Mouse (Mus musculus) cerebellum, postnatal 36 days (tissue): ENCODE results near the gene Clcn2.

Experiments
- DNase-seq, 2 experiments: peaks; one replicate each; pipeline ENCODE4 v3.0.0; 2021 to 2022; ENCODE audit warnings: mixed read lengths in 2 of 2

Gene Clcn2

DNA sequence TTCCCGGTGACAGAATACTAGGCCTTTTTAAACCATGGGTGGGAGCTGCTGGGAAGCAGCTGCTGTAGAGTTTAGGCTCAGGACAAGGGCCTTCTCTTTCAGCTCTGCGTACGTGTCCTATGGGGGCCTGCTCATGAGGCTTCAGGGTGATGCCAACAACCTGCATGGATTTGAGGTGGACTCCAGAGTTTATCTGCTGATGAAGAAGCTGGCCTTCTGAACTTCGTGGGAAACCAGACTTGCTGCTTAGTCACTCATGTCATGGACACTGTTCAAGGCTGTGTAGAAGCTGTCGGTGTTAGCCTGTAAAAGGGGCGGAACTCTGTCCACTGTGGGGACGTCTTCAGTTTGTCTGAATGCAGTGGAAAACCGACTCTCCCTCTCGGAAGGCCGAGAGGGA lies 4.3 kb upstream of the Clcn2 start:
- no peak for DNase-seq

- DNase-seq: no peak
Observed at GRCm38 (mm10) chr16:20717978-20718670, 578 bp upstream of the Clcn2 start.

DNA sequence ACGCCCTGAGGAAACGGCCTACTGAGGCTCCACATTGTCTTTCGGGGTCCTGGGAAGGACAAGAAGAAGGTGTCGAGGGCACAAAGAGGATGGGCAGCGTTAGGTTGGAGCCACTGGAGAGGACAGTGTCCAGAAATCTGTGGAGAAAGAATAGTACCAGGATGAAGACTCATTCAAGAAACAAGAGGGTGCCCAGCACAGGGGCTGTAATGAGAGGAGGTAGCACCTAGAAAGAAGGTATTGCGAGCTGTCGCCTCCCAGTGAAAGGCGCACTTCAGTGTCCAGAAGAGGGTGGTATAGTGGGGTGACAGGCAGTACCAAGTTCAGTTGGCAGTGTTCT lies 735 bp downstream of the Clcn2 start:
- DNase-seq: no peak

DNA sequence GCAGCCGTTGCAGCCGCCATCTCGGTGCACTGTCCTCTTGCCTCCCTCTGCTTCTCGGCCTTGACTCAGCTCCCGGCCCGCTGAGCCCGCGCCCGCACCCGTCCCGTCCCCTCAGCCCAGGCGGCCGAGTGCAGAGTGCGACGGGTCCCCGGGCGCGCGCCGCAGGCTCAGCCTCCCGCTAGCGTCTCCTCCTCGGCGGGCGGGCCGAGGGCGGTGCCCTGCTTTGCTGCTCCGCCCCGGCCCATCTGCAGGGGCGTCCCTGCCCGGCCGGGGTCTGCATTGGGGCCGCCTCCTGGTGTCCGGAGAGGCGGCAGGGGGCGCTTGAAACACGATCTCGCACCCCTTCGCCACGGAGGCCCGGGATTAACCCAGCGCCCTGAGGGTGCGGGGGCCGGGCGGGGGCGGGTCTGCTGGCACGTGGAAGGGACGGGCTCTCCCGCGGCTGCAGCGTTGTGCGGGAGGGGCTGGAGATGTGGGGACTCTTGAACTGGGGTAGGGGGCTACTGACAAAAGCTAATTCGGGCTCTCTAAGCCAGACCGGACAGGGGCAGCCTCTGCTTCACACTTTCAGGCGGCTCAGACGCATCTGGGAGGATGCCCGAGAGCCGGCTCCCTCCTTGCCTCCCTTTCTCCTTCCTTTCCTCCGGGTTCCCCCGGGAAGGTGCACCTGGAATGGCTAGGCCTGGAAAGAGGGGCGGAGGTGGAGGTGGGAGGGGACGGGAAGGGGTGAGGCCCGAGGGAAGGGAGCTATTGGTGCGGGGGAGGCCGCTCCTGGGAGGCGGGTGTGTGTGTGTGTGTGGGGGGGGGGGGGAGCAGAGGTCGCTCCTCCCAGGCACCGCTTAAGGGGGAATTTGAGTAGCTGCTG lies 1.3 kb downstream of the Clcn2 start:
- DNase-seq: peak; percentile 69 to 75

DNA sequence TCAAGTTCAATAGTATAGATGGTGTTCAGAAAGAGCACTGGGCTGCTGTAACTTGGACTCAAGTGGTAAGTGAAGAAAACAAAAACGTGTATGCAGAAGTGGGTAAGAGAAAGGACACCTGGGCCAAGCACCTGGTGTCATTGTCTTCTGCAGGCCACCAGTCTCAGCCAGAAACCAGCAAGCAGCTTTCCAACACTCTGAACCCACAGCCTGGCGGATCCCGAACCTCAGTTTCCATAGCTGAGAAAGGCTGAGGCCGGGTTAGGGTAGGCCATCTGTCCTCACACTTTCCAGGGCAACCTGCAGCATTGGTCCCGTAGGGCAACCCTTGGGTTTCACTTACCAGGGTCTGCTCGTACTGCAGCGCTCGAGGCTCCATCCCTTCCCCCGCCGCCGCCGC lies 2.0 kb downstream of the Clcn2 start:
- peak in 1 of 2 experiments; percentile 30 for DNase-seq

GRCm38 (mm10) chr16:20715161-20715560 lies 2.4 kb downstream of the Clcn2 start:
- no peak for DNase-seq

DNA sequence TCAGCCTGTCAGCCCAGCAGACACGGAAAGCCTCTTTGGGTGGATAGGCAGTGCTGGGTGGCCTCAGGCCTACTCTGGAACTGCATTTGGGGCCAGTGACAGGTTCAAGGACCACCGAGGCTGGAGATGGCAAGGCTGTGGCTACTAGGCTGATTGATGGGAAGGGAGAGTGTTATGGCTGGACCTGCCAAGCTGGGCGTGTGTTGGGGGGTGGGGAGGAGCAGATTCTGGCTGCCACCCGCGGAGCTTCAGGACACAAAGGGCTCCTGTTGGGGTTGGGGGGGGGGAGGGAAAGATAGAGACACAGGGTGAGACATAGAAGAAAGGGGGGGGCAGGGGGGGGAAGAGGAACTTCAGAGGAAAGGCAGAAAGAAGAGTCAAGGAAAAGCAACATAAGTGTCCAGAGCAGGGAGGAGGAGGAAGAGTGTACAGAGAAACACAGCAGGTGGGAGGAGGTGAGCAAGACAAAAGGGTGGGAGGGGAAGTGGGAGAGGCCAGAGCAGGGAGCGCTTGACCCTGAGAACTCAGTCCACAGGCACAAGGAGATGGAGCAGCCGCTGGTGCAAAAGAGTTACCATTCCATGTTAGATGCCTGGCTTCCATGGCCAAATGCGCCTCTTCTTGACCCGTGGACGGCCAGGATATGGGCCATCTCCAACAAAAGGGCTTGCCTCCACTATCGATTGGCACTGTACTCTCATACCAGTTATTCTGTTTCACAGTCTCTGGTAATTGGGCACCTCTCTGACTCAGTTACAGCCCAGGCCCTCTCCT lies 3.1 kb downstream of the Clcn2 start:
- no peak for DNase-seq

DNA sequence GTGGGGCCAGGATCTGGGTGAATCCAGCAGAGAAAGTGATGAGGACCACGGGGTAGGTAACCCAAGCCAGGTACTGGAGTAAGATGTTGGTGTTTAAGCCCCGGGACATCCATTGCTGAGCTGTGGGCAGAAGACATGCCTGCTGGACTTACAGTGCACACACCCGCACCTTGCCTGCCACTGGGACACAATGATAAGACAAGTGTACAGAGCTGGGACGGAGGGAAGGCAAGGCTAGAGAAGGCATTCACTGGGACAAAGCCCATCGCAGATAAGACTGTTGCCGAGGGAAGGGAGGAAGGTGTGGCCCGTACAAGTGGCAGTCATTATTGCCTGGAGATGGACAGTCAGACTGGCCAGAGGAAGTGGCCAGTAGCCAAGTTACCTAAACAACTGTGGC lies 4.7 kb downstream of the Clcn2 start:
- no peak for DNase-seq

DNA sequence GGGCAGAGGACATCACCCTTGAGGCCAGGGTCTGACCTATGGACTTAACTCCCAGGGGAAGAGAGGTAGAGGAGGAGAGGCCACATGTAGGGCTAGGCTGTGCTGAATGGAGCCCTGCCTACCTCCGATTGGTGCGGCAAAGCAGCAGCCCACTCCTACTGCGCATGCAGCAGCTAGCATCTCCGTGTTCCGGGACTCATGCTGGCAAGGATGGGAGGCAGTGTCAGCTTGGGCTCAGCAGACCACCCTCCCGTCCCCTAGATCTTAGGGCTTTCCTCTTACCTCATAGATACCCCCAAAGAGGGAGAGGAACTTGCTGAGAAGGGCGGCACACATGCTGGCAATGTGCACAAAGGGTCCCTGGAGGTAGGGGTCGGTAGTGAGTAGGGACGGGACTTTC lies 5.4 kb downstream of the Clcn2 start:
- no peak for DNase-seq

DNA sequence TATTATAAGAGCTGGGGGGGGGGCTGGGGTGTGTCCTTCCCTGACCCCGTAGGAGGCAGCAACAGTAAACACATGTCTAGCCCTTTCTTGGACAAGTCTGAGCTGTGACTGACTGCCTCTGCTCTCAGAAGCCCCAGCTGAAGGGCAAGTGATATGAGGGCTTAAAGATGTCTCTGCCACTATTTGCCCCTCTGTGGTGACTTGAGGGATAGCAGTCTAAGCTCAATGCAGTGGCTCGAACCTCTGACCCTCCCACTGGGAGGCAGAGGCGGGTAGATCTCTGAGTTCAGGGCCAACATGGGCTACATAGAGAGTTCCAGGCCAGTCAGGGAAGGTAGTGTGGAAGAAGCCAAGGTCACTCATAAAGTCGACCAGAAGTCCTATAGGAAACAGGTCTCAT lies 6.7 kb downstream of the Clcn2 start:
- DNase-seq: no peak

- no peak for DNase-seq
Observed at GRCm38 (mm10) chr16:20710370-20710769, 7.2 kb downstream of the Clcn2 start.

- DNase-seq: peak in 1 of 2 experiments; percentile 39
Observed at GRCm38 (mm10) chr16:20708939-20709734, 8.4 kb downstream of the Clcn2 start.

- no peak for DNase-seq
Observed at GRCm38 (mm10) chr16:20708220-20708938, 9.2 kb downstream of the Clcn2 start.

DNA sequence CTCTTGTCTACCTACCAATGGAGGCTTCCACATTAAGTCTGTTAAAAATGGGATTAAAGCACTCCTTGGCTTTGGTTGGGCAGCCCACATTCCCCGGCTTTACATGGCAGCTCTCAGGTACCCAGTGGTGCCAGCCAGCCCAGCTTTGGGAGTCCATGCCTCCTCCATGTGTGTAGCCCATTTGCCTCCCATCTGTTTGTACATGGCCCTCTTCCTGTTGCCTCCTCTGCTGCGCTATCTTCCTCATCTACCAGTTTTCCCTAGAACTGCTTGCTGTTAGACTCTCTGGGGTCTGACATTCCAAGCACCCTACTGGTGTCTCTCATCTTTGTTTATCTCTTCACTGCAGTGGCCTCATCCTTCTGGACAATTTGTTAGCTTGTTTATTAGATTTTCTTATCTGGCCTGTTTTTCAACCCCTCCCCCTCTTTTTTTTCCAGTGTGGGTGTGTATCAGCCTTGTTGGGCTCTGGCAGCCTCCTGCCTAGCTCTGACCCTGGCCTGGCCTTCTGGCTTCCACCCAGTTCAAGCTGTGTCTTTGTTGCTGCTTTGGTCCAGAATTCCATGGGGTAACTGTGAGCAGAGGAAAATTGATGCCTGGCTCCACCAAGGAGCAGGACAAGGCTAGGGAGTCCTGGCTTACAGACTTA lies 11.0 kb downstream of the Clcn2 start:
- DNase-seq: peak in 1 of 2 experiments; percentile 25

DNA sequence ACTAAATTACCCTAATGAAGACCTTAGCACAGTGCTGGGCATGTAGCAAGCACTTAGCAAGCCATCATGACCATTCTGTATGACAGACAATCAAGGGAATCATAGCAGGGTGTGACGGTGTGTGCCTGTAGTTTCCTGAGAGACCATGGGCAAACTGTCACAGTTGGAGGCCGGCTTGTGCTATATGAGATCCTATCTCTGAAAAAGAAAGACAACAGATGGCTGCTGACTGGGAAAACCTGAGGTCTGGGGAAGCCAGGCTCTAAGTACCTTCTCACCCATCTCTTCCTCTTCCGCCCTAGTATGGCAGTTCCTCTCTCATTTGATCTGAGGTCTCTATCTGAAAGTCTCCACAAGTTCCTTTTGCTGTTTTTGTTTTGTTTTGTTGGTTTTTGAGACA lies 11.8 kb downstream of the Clcn2 start:
- peak in 1 of 2 experiments; percentile 52 for DNase-seq

- no peak for DNase-seq
Observed at GRCm38 (mm10) chr16:20703699-20704400, 13.7 kb downstream of the Clcn2 start.

DNA sequence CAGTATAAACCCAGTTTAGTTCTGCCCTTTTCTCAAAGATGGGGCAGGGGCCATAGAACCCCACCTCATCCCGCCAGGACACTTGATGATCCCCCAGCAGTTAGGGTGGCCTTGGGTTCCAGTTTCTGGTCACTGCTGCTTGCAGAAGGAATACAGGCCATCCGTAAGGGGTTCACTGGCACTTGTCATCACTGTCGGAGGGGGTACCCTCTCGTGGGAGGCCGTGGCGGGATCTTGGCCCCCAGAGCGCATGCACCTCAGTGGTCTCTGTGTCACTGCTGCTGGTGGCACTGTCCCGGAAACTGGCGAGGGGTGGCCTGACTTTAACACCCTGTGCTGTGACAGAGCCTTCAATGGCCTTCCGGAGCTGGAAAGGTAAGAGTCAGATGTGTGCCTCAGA lies 14.5 kb downstream of the Clcn2 start:
- no peak for DNase-seq

DNA sequence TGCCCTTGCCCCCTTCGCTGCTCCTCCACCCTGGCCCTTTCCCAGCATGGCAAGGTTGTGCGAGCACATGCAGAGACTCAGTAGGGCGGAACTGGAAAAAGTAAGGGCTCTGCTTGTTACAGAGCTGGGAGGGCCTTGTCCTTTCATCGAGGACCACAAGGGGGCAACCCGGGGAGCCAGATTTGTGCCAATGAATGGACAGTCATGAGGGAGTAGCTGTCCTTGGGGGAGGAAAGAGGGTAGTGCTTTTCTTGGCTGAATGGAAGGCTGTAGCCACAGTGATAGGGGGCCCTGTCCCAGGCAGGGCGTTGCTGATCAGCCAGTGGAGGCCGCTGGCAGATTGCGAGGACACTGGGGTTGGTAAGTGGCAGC lies 15.0 kb downstream of the Clcn2 start:
- DNase-seq: peak; percentile 58 to 65

GRCm38 (mm10) chr16:20701729-20702521 lies 15.6 kb downstream of the Clcn2 start:
- no peak for DNase-seq

DNA sequence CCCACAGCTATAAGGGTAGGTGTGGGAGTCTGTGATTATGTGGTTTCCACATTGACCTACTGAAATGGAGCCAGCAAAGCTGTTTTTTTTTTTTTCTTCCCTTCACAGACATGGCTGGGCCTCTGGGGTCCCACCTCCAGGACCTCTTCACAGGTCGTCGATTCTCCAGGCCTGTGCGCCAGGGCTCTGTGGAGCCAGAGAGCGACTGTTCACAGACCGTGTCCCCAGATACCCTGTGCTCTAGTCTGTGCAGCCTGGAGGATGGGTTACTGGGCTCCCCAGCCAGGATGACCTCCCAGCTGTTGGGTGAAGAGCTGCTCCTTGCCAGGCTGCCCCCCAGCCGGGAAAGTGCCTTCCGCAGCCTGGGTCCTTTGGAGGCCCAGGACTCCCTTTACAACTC lies 16.2 kb downstream of the Clcn2 start:
- DNase-seq: no peak
